Mouse (Mus musculus): ENCODE data around the gene Ppp2r1b. TPM values are rescaled to one million over a fixed set of nuclear protein-coding genes. Genes with fewer than 3 reads are reported as not detected.

Ppp2r1b gene
- polyA plus RNA-seq, 1 experiment from 2014 or later: 73.9 TPM

- no peak overlapping the region for H3K4me3 ChIP-seq (ENCODE audit: low read depth, low read length)
- WGBS: 81% methylated on average over 2 of the region's 2 CpGs
- no peaks in the 10 kb centered on the region for H3K9me3 ChIP-seq (ENCODE audit: control insufficient read depth, low read length)
- H3K36me3 ChIP-seq (ENCODE audit: control insufficient read depth, insufficient read depth, low read length): peaks cover 76% of the 10 kb centered on the region
- ATAC-seq (replicated peaks; ENCODE audit: low FRiP score, low TSS enrichment, low read depth) (no peak), DNase-seq (ENCODE audit: low spot score) (no peak)
- H3K27ac ChIP-seq (ENCODE audit: low read depth): no peak overlapping the region
- H3K9ac ChIP-seq (ENCODE audit: low read length): no peak overlapping the region
- H3K4me2 ChIP-seq (ENCODE audit: low read length): no peak overlapping the region
- H3K27me3 ChIP-seq (replicated peaks; ENCODE audit: control insufficient read depth, insufficient read depth, low read length): no peaks in the 10 kb centered on the region
- no peaks in the 10 kb centered on the region for H3K4me1 ChIP-seq (replicated peaks; ENCODE audit: control insufficient read depth, insufficient read depth, low read length)
Measured at GRCm38 (mm10) chr9:50811746-50812145, 33.4 kb upstream of the Ppp2r1b start.

- no peak for ATAC-seq (replicated peaks; ENCODE audit: low FRiP score, low TSS enrichment, low read depth)
Measured at GRCm38 (mm10) chr9:50813796-50814195, 31.3 kb upstream of the Ppp2r1b start.

GRCm38 (mm10) chr9:50815666-50816065, 29.4 kb upstream of the Ppp2r1b start:
- 94% methylated on average over 4 of the region's 4 CpGs for WGBS

More at GRCm38 (mm10) chr9:50813796-50814195, 31.3 kb upstream of the Ppp2r1b start:
- no peak overlapping the region for H3K4me2 ChIP-seq (ENCODE audit: low read length)
- no peak overlapping the region for H3K4me3 ChIP-seq (ENCODE audit: low read depth, low read length)
- no peak overlapping the region for H3K9ac ChIP-seq (ENCODE audit: low read length)
- H3K4me1 ChIP-seq (replicated peaks; ENCODE audit: control insufficient read depth, insufficient read depth, low read length): no peaks in the 10 kb centered on the region
- no peak overlapping the region for H3K27ac ChIP-seq (ENCODE audit: low read depth)
- 93% methylated on average over 5 of the region's 5 CpGs for WGBS
- DNase-seq (ENCODE audit: low spot score): no peak
- H3K27me3 ChIP-seq (replicated peaks; ENCODE audit: control insufficient read depth, insufficient read depth, low read length): no peaks in the 10 kb centered on the region
- H3K36me3 ChIP-seq (ENCODE audit: control insufficient read depth, insufficient read depth, low read length): peaks cover 78% of the 10 kb centered on the region
- H3K9me3 ChIP-seq (ENCODE audit: control insufficient read depth, low read length): no peaks in the 10 kb centered on the region

DNA sequence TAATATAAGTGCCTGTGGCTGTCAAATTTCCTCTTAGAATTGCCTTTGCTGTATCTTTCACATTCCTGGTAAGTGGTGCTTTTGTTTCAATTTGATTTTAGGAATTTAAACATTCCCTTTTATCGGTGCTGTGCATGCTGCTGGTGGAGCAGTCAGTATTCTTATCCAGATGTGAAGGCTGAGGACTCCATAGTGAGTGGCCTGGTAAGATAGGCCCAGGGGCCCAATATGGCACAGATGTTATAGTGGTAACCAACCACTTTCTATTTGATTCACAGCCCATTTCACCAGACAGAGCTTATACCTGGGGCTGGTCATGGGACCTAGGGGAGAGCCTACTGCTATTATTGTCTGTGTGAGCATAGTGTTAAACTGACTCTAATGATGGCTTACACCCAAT, 28.6 kb upstream of the Ppp2r1b start:
- no peaks in the 10 kb centered on the region for H3K4me1 ChIP-seq (replicated peaks; ENCODE audit: control insufficient read depth, insufficient read depth, low read length)
- H3K27me3 ChIP-seq (replicated peaks; ENCODE audit: control insufficient read depth, insufficient read depth, low read length): no peaks in the 10 kb centered on the region
- no peak overlapping the region for H3K9ac ChIP-seq (ENCODE audit: low read length)
- H3K4me3 ChIP-seq (ENCODE audit: low read depth, low read length): no peak overlapping the region
- H3K9me3 ChIP-seq (ENCODE audit: control insufficient read depth, low read length): no peaks in the 10 kb centered on the region
- ATAC-seq (replicated peaks; ENCODE audit: low FRiP score, low TSS enrichment, low read depth) (no peak), DNase-seq (ENCODE audit: low spot score) (no peak)
- H3K4me2 ChIP-seq (ENCODE audit: low read length): no peak overlapping the region
- peaks cover 64% of the 10 kb centered on the region for H3K36me3 ChIP-seq (ENCODE audit: control insufficient read depth, insufficient read depth, low read length)
- H3K27ac ChIP-seq (ENCODE audit: low read depth): no peak overlapping the region
- 100% methylated on average over 1 of the region's 1 CpGs for WGBS

More at GRCm38 (mm10) chr9:50815666-50816065, 29.4 kb upstream of the Ppp2r1b start:
- H3K9me3 ChIP-seq (ENCODE audit: control insufficient read depth, low read length): no peaks in the 10 kb centered on the region
- H3K27ac ChIP-seq (ENCODE audit: low read depth): no peak overlapping the region
- no peak overlapping the region for H3K9ac ChIP-seq (ENCODE audit: low read length)
- H3K4me3 ChIP-seq (ENCODE audit: low read depth, low read length): no peak overlapping the region
- no peak for DNase-seq (ENCODE audit: low spot score)
- H3K27me3 ChIP-seq (replicated peaks; ENCODE audit: control insufficient read depth, insufficient read depth, low read length): no peaks in the 10 kb centered on the region
- H3K4me1 ChIP-seq (replicated peaks; ENCODE audit: control insufficient read depth, insufficient read depth, low read length): no peaks in the 10 kb centered on the region
- H3K36me3 ChIP-seq (ENCODE audit: control insufficient read depth, insufficient read depth, low read length): peaks cover 67% of the 10 kb centered on the region
- no peak for ATAC-seq (replicated peaks; ENCODE audit: low FRiP score, low TSS enrichment, low read depth)
- no peak overlapping the region for H3K4me2 ChIP-seq (ENCODE audit: low read length)

- Histone ChIP-seq H3K27me3 (replicated peaks; ENCODE audit: control insufficient read depth, insufficient read depth, low read length) (no peaks in the 10 kb centered on the region), H3K9ac (ENCODE audit: low read length) (no peak overlapping the region), H3K27ac (ENCODE audit: low read depth) (no peak overlapping the region), H3K4me1 (replicated peaks; ENCODE audit: control insufficient read depth, insufficient read depth, low read length) (no peaks in the 10 kb centered on the region), H3K9me3 (ENCODE audit: control insufficient read depth, low read length) (no peaks in the 10 kb centered on the region), H3K4me2 (ENCODE audit: low read length) (no peak overlapping the region), H3K4me3 (ENCODE audit: low read depth, low read length) (no peak overlapping the region), H3K36me3 (ENCODE audit: control insufficient read depth, insufficient read depth, low read length) (peaks cover 60% of the 10 kb centered on the region)
- no peak for DNase-seq (ENCODE audit: low spot score)
- no peak for ATAC-seq (replicated peaks; ENCODE audit: low FRiP score, low TSS enrichment, low read depth)
- WGBS: 87% methylated on average over 6 of the region's 6 CpGs
Measured at GRCm38 (mm10) chr9:50818050-50818449, 27.1 kb upstream of the Ppp2r1b start.

DNA sequence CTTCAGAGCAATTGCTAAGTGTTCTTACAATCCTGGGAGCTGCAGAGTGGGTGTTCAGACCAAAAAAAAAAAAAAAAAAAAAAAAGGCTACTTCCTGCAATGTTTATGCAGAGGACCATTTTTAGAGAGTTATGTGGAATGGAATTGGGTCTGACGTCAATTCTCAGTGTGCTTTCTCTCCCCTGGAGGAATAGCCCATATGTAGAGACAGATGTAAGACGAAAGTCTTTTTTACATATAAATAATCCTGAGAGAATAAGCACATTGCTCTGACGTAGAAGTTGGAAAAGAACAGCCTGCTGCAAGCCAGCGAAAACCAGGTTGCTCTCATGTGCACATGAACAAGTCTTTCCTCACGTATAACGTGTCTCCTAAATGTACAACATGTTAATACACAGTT, 25.4 kb upstream of the Ppp2r1b start:
- no peaks in the 10 kb centered on the region for H3K4me1 ChIP-seq (replicated peaks; ENCODE audit: control insufficient read depth, insufficient read depth, low read length)
- no peak overlapping the region for H3K27ac ChIP-seq (ENCODE audit: low read depth)
- no peak overlapping the region for H3K9ac ChIP-seq (ENCODE audit: low read length)
- no peaks in the 10 kb centered on the region for H3K9me3 ChIP-seq (ENCODE audit: control insufficient read depth, low read length)
- H3K27me3 ChIP-seq (replicated peaks; ENCODE audit: control insufficient read depth, insufficient read depth, low read length): no peaks in the 10 kb centered on the region
- WGBS: 75% methylated on average over 6 of the region's 6 CpGs
- H3K4me2 ChIP-seq (ENCODE audit: low read length): no peak overlapping the region
- no peak for DNase-seq (ENCODE audit: low spot score)
- ATAC-seq (replicated peaks; ENCODE audit: low FRiP score, low TSS enrichment, low read depth): no peak
- H3K4me3 ChIP-seq (ENCODE audit: low read depth, low read length): no peak overlapping the region
- H3K36me3 ChIP-seq (ENCODE audit: control insufficient read depth, insufficient read depth, low read length): peaks cover 56% of the 10 kb centered on the region

DNA sequence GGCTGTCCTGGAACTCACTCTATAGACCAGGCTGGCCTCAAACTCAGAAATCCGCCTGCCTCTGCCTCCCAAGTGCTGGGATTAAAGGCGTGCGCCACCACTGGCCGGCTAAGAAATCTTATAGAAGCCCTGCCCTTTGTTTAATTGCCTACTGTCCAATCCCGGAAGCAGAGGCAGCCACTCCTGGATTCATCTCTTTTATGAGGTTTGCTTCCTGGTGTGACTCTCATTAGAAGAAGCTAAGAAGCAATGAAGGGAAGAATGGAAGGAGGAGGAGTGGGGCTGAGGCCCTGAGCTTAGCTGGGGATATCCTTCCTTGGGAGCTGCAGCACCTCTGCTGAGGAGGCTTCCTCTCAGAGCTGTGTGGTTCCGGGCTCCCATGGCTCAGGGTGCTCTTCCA, 23.4 kb upstream of the Ppp2r1b start:
- ATAC-seq (replicated peaks; ENCODE audit: low FRiP score, low TSS enrichment, low read depth): no peak

GRCm38 (mm10) chr9:50822216-50822615, 22.9 kb upstream of the Ppp2r1b start:
- no peak overlapping the region for H3K9ac ChIP-seq (ENCODE audit: low read length)
- no peak overlapping the region for H3K4me3 ChIP-seq (ENCODE audit: low read depth, low read length)
- H3K27me3 ChIP-seq (replicated peaks; ENCODE audit: control insufficient read depth, insufficient read depth, low read length): no peaks in the 10 kb centered on the region
- no peak for ATAC-seq (replicated peaks; ENCODE audit: low FRiP score, low TSS enrichment, low read depth)
- H3K36me3 ChIP-seq (ENCODE audit: control insufficient read depth, insufficient read depth, low read length): peaks cover 62% of the 10 kb centered on the region
- H3K9me3 ChIP-seq (ENCODE audit: control insufficient read depth, low read length): no peaks in the 10 kb centered on the region
- no peaks in the 10 kb centered on the region for H3K4me1 ChIP-seq (replicated peaks; ENCODE audit: control insufficient read depth, insufficient read depth, low read length)
- no peak for DNase-seq (ENCODE audit: low spot score)
- 93% methylated on average over 5 of the region's 5 CpGs for WGBS
- H3K4me2 ChIP-seq (ENCODE audit: low read length): no peak overlapping the region
- H3K27ac ChIP-seq (ENCODE audit: low read depth): no peak overlapping the region

More for the DNA sequence above, 23.4 kb upstream of the Ppp2r1b start:
- Histone ChIP-seq H3K4me1 (replicated peaks; ENCODE audit: control insufficient read depth, insufficient read depth, low read length) (no peaks in the 10 kb centered on the region), H3K4me3 (ENCODE audit: low read depth, low read length) (no peak overlapping the region), H3K9ac (ENCODE audit: low read length) (no peak overlapping the region), H3K36me3 (ENCODE audit: control insufficient read depth, insufficient read depth, low read length) (peaks cover 67% of the 10 kb centered on the region), H3K4me2 (ENCODE audit: low read length) (no peak overlapping the region), H3K9me3 (ENCODE audit: control insufficient read depth, low read length) (no peaks in the 10 kb centered on the region), H3K27ac (ENCODE audit: low read depth) (no peak overlapping the region), H3K27me3 (replicated peaks; ENCODE audit: control insufficient read depth, insufficient read depth, low read length) (no peaks in the 10 kb centered on the region)
- DNase-seq (ENCODE audit: low spot score): no peak
- WGBS: 89% methylated on average over 6 of the region's 6 CpGs

DNA sequence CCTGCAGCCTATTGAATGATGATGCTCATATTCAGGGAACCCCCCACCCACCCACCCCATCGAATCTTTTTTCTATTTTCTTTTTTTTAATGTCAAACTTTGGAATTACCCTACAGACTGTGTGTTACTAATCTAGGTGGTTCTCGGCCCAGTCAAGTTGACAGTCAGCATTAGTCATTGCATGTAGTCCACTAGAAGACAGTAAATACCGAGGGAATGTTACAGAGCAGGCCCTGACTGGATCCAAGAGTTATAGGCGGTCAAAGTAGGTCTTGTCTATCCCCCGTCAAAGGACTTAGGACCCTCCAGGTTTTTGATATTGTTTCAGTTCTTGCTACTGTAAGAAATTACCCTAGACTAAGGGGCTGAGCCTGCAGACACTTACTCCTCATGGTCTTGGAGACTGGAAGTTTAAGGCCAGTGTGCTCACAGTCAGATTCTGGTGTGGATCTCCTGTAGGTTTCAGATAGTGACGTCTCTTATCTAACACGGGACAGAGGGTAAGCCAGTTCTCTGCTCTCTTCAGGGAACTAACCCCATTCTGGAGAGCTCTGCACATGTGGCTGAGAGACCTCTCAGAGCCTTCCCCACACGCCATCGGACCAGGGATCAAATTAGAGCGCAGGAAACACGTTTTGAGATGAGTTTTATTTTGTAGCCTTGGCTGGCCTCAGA, 21.2 kb upstream of the Ppp2r1b start:
- no peak overlapping the region for H3K27ac ChIP-seq (ENCODE audit: low read depth)
- no peaks in the 10 kb centered on the region for H3K4me1 ChIP-seq (replicated peaks; ENCODE audit: control insufficient read depth, insufficient read depth, low read length)
- no peak overlapping the region for H3K4me3 ChIP-seq (ENCODE audit: low read depth, low read length)
- no peak for DNase-seq (ENCODE audit: low spot score)
- no peak overlapping the region for H3K9ac ChIP-seq (ENCODE audit: low read length)
- H3K36me3 ChIP-seq (ENCODE audit: control insufficient read depth, insufficient read depth, low read length): peaks cover 59% of the 10 kb centered on the region
- no peaks in the 10 kb centered on the region for H3K27me3 ChIP-seq (replicated peaks; ENCODE audit: control insufficient read depth, insufficient read depth, low read length)
- no peak for ATAC-seq (replicated peaks; ENCODE audit: low FRiP score, low TSS enrichment, low read depth)
- 89% methylated on average over 11 of the region's 11 CpGs for WGBS
- no peaks in the 10 kb centered on the region for H3K9me3 ChIP-seq (ENCODE audit: control insufficient read depth, low read length)
- H3K4me2 ChIP-seq (ENCODE audit: low read length): no peak overlapping the region
